Mouse (Mus musculus) adrenal gland, postnatal 14 days (tissue): ENCODE measurements at regions not wholly inside any gene's neighbourhood (a gene's known extent, or its start where the extent isn't known, plus 50 kb on each side); places are given as distances from the start of the nearest gene placed in this dataset.
"Not testable (repeated sequence)": the region's sequence is repeated elsewhere in the genome, so short reads cannot be mapped to it uniquely, and the experiment has no call there.

Experiments
- DNase-seq: peaks from one replicate; pipeline ENCODE4 v3.0.0; 2021; ENCODE audit warnings: mixed read lengths

GRCm38 (mm10) chr14:86315974-86316373 is 825.1 kb downstream of the Diaph3 start:
- DNase-seq, result no peak

GRCm38 (mm10) chr14:86308949-86309543 is 832.0 kb downstream of the Diaph3 start:
- no peak for DNase-seq

GRCm38 (mm10) chr14:86307806-86308205 is 833.2 kb downstream of the Diaph3 start:
- DNase-seq, result peak; percentile 72

- no peak for DNase-seq
Observed at GRCm38 (mm10) chr14:86301666-86302065, 839.4 kb downstream of the Diaph3 start.

- no peak for DNase-seq
Observed at GRCm38 (mm10) chr14:86300811-86301210, 840.2 kb downstream of the Diaph3 start.

GRCm38 (mm10) chr14:86297991-86298390 is 843.0 kb downstream of the Diaph3 start:
- no peak for DNase-seq

- DNase-seq, result not testable (repeated sequence)
Observed at GRCm38 (mm10) chr14:86294606-86295005, 846.4 kb downstream of the Diaph3 start.

- DNase-seq, result no peak
Observed at GRCm38 (mm10) chr14:86293804-86294203, 847.2 kb downstream of the Diaph3 start.

- no peak for DNase-seq
Observed at GRCm38 (mm10) chr14:86293371-86293770, 847.7 kb downstream of the Diaph3 start.

GRCm38 (mm10) chr14:86290556-86290955 is 850.5 kb downstream of the Diaph3 start:
- DNase-seq, result no peak

- no peak for DNase-seq
Observed at GRCm38 (mm10) chr14:86261640-86262230, 879.3 kb downstream of the Diaph3 start.

- DNase-seq, result no peak
Observed at GRCm38 (mm10) chr14:86254196-86254595, 886.8 kb downstream of the Diaph3 start.

- DNase-seq, result no peak
Observed at GRCm38 (mm10) chr14:86251617-86252016, 889.4 kb downstream of the Diaph3 start.

- no peak for DNase-seq
Observed at GRCm38 (mm10) chr14:86247686-86248085, 893.3 kb downstream of the Diaph3 start.

GRCm38 (mm10) chr14:86246770-86247169 is 894.3 kb downstream of the Diaph3 start:
- DNase-seq, result no peak

- DNase-seq, result no peak
Observed at GRCm38 (mm10) chr14:86243662-86244061, 897.4 kb downstream of the Diaph3 start.

- DNase-seq, result no peak
Observed at GRCm38 (mm10) chr14:86242836-86243235, 898.2 kb downstream of the Diaph3 start.

GRCm38 (mm10) chr14:86239090-86239489 is 901.9 kb downstream of the Diaph3 start:
- DNase-seq, result peak; percentile 4

- no peak for DNase-seq
Observed at GRCm38 (mm10) chr14:86233305-86233704, 907.7 kb downstream of the Diaph3 start.

GRCm38 (mm10) chr14:86230609-86231008 is 910.4 kb downstream of the Diaph3 start:
- DNase-seq, result no peak

GRCm38 (mm10) chr14:86229755-86230154 is 911.3 kb downstream of the Diaph3 start:
- no peak for DNase-seq

- no peak for DNase-seq
Observed at GRCm38 (mm10) chr14:86215711-86216110, 925.3 kb downstream of the Diaph3 start.

GRCm38 (mm10) chr14:86211654-86212053 is 929.4 kb downstream of the Diaph3 start:
- DNase-seq, result no peak

GRCm38 (mm10) chr14:86204582-86204981 is 936.5 kb downstream of the Diaph3 start:
- peak; percentile 14 for DNase-seq
